Mouse (Mus musculus) kidney, postnatal 0 days (tissue): Measurements from ENCODE around the gene Cuzd1. TPM values are rescaled to one million over a fixed set of nuclear protein-coding genes. Genes with fewer than 3 reads are reported as not detected.

ENCODE experiments used
- ATAC-seq: fragments of 200-750 bp; cut with Nextera tagmentation; replicated peaks from 2 replicates; pipeline ENCODE4 v1.8.0; 2017; ENCODE audit warnings: low read depth, moderate number of reproducible peaks, moderate TSS enrichment, moderate library complexity; ENCODE audit not compliant: low FRiP score
- DNase-seq: peaks from one replicate; pipeline ENCODE4 v3.0.0-alpha.2; 2016; ENCODE audit warnings: low spot score
- H3K27ac ChIP-seq: fragments of 300-500 bp; sonication (generic); 2 replicates; pipeline ENCODE4 v1.5.1; 2014; ENCODE audit warnings: mild to moderate bottlenecking
- H3K27me3 ChIP-seq: fragments of 300-500 bp; sonication (generic); 2 replicates; pipeline ENCODE4 v1.6.1; 2014; ENCODE audit warnings: low read length, mixed read lengths; ENCODE audit not compliant: insufficient read depth
- H3K36me3 ChIP-seq: fragments of 300-500 bp; sonication (generic); 2 replicates; pipeline ENCODE4 v1.6.1; 2014; ENCODE audit warnings: low read length, mixed read lengths; ENCODE audit not compliant: insufficient read depth
- H3K4me1 ChIP-seq: fragments of 300-500 bp; sonication (generic); replicated peaks from 2 replicates; pipeline ENCODE4 v1.6.1; 2014; ENCODE audit warnings: antibody characterized with exemption, low read length, mixed read lengths; ENCODE audit not compliant: insufficient read depth
- H3K4me2 ChIP-seq: fragments of 300-500 bp; sonication (generic); 2 replicates; pipeline ENCODE4 v1.6.1; 2014; ENCODE audit warnings: mild to moderate bottlenecking, low read length, moderate library complexity, mixed read lengths
- H3K4me3 ChIP-seq: fragments of 300-500 bp; sonication (generic); replicated peaks from 2 replicates; pipeline ENCODE4 v1.5.1; 2014; ENCODE audit warnings: low read depth, low read length
- H3K9ac ChIP-seq: fragments of 300-500 bp; sonication (generic); 2 replicates; pipeline ENCODE4 v1.6.1; 2014; ENCODE audit warnings: low read depth, low read length
- H3K9me3 ChIP-seq: fragments of 300-500 bp; sonication (generic); replicated peaks from 2 replicates; pipeline ENCODE4 v1.6.1; 2016; ENCODE audit warnings: low read length, inconsistent platforms, mixed read lengths
- CTCF ChIP-seq: IDR thresholded peaks from 2 replicates; pipeline ENCODE4 v1.5.1; 2016; ENCODE audit warnings: antibody characterized with exemption, low read depth, mild to moderate bottlenecking, moderate library complexity
- WGBS: fragments of 180-500 bp; shearing (Covaris S2); extraction: QIAGEN DNeasy Blood & Tissue Kit; methylation state at CpG from one replicate; pipeline ENCODE4 v1.1.7; 2014; 5-methylcytosine and 5-hydroxymethylcytosine counted together
- polyA plus RNA-seq: library from polyadenylated mRNA; unstranded; fragments of >200 nt; fragmentation: Nextera tagmentation; extraction: Ambion mirVana; gene quantifications from 2 replicates; pipeline ENCODE4 v1.2.1, GENCODE M21; 2015

Gene Cuzd1
- polyA plus RNA-seq, 1 experiment from 2014 or later: not detected

DNA sequence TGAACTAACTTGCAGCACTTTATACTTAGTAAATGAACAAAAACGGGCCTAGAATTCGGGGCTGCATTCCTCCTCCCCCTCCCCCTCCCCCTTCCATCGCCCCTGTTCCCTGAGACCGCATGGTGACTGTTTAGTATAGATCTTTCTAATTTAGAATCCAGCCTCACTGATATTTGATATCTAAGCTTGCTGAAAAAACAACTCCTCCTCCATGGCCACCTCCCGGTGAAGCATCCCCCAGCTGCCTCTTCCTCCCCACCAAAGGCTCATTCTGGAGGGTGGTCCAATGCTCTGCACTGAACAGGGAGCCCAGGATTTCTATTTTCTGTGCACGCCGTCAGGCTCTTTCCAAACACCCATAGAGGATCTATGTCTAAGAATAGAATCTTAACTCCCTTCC lies 3.8 kb downstream of the Cuzd1 start:
- Histone ChIP-seq H3K36me3 (no peaks in the 10 kb centered on the region), H3K27me3 (no peaks in the 10 kb centered on the region), H3K9ac (no peak overlapping the region), H3K4me1 (no peaks in the 10 kb centered on the region), H3K4me3 (no peak overlapping the region), H3K27ac (no peak overlapping the region), H3K9me3 (no peaks in the 10 kb centered on the region), H3K4me2 (no peak overlapping the region)
- WGBS: 34% methylated on average over 5 of the region's 7 CpGs
- DNase-seq: peak; percentile 55
- no peak for ATAC-seq
- TF ChIP-seq CTCF: no peak

DNA sequence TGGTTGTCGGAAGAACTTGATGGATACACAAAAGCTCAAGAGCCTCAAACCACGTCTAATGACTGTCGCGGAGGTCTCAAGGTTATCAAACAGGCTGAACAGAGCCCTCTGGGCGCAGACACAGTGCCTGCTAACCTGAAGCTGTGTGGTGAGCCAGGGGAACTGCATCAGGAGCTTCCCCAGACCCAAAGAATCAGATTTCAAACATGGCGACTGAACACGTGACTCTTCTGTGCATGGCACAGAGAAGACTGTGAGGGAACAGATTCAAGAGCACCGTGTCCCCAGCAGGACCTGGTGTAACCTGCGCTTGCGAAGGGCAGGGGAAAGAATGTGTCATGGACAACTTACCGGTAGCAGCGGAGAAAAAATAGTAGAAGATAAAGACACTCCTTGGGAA lies 4.5 kb downstream of the Cuzd1 start:
- Histone ChIP-seq H3K27me3 (no peaks in the 10 kb centered on the region), H3K4me3 (no peak overlapping the region), H3K36me3 (no peaks in the 10 kb centered on the region), H3K4me1 (no peaks in the 10 kb centered on the region), H3K9ac (no peak overlapping the region), H3K27ac (no peak overlapping the region), H3K9me3 (no peaks in the 10 kb centered on the region), H3K4me2 (no peak overlapping the region)
- 76% methylated on average over 12 of the region's 12 CpGs for WGBS
- no peak for TF ChIP-seq CTCF
- ATAC-seq (no peak), DNase-seq (no peak)

DNA sequence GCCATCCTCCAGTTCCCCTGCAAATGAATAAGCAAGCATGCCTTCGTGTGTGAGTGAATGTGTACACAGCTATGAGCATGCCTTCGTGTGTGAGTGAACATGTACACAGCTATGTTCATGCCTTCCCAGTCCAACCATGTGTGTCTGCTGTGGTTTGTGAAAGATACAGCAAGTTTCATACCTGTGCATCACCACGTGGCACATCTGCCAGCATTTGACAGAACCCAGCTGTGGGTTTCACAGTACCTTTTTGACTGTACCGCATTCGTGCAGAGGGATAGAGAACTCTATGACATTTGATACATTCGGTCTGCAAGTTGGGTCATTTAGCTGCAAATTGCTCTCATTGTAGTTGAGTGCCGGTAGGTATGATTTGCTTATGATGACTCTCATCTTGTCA lies 7.6 kb downstream of the Cuzd1 start:
- H3K9ac ChIP-seq: no peak overlapping the region
- H3K27ac ChIP-seq: no peak overlapping the region
- no peak for TF ChIP-seq CTCF
- DNase-seq (no peak), ATAC-seq (no peak)
- H3K27me3 ChIP-seq: no peaks in the 10 kb centered on the region
- H3K36me3 ChIP-seq: no peaks in the 10 kb centered on the region
- WGBS: 73% methylated on average over 7 of the region's 7 CpGs
- no peak overlapping the region for H3K4me3 ChIP-seq
- no peaks in the 10 kb centered on the region for H3K4me1 ChIP-seq
- H3K4me2 ChIP-seq: no peak overlapping the region
- no peaks in the 10 kb centered on the region for H3K9me3 ChIP-seq

DNA sequence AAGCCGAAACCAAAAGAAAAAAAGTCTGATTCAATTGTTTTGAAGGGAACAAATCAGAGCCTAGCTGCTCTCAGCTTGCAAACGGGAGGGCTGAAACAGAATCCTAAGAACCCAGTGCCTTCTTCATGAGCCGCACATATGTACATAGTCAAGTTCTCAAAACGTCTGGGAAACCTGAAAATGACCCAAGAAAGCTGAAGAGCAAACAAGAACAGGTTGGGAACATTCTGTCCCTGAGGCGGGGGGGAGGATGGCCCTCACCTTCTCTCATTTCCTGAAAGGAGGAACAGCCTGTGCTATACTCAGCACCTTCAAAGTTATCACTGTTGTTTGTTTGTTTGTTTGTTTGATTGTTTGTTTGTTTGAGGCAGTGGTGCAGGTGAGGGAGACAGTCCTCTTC lies 15.4 kb downstream of the Cuzd1 start:
- TF ChIP-seq CTCF: no peak
- Histone ChIP-seq H3K9ac (no peak overlapping the region), H3K27me3 (no peaks in the 10 kb centered on the region), H3K4me1 (no peaks in the 10 kb centered on the region), H3K27ac (no peak overlapping the region), H3K4me3 (no peak overlapping the region), H3K4me2 (no peak overlapping the region), H3K9me3 (no peaks in the 10 kb centered on the region), H3K36me3 (no peaks in the 10 kb centered on the region)
- ATAC-seq (no peak), DNase-seq (no peak)
- WGBS: 70% methylated on average over 5 of the region's 5 CpGs

DNA sequence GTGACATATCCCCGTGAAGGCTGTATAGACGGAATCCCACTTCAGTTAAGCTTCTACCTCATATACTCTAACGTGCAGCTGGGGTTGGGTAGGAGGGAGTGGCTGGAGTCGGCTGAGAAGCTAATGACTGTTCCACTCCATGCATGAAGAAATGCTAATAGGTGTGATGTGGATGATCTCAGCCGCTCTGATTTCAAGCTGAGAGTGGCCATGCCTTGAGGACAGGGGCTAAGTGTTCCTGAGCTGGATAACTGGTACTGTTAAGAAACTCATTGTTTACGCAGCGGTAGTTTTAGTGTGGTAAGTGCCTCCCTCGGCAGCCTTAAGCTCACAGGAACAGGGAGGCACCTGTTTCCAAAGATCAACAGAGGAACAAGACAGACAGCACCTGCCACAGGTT lies 18.8 kb downstream of the Cuzd1 start:
- Histone ChIP-seq H3K9ac (no peak overlapping the region), H3K4me1 (no peaks in the 10 kb centered on the region), H3K4me2 (no peak overlapping the region), H3K36me3 (no peaks in the 10 kb centered on the region), H3K4me3 (no peak overlapping the region), H3K9me3 (no peaks in the 10 kb centered on the region), H3K27me3 (no peaks in the 10 kb centered on the region), H3K27ac (no peak overlapping the region)
- no peak for TF ChIP-seq CTCF
- ATAC-seq (no peak), DNase-seq (no peak)
- WGBS: 57% methylated on average over 8 of the region's 8 CpGs

DNA sequence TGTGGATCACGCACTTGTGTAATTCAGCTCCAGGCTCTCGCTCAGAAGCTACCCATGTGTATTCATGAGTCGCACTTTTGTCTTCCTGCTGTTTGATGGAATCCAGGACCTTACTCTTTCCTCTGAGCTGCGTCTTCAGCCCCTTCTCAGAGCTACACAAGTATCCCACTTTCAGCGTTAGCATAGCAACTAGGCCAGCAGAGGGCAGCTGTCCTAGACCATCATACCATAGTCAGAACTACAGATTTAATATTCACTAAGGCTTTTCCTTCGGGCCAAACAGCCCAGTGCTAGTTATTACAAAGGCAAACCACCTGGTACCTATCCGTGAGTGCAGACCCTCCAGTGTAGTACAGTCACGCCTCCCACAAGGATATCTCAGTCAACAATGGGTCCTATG lies 24.9 kb downstream of the Cuzd1 start:
- ATAC-seq (no peak), DNase-seq (peak; percentile 7)
- H3K27me3 ChIP-seq: no peaks in the 10 kb centered on the region
- H3K27ac ChIP-seq: no peak overlapping the region
- TF ChIP-seq CTCF: peak; percentile 44; the same call in 1 of the 2 replicates
- H3K9ac ChIP-seq: no peak overlapping the region
- no peaks in the 10 kb centered on the region for H3K36me3 ChIP-seq
- no peaks in the 10 kb centered on the region for H3K4me1 ChIP-seq
- no peak overlapping the region for H3K4me2 ChIP-seq
- H3K9me3 ChIP-seq: no peaks in the 10 kb centered on the region
- WGBS: 77% methylated on average over 8 of the region's 8 CpGs
- H3K4me3 ChIP-seq: no peak overlapping the region

DNA sequence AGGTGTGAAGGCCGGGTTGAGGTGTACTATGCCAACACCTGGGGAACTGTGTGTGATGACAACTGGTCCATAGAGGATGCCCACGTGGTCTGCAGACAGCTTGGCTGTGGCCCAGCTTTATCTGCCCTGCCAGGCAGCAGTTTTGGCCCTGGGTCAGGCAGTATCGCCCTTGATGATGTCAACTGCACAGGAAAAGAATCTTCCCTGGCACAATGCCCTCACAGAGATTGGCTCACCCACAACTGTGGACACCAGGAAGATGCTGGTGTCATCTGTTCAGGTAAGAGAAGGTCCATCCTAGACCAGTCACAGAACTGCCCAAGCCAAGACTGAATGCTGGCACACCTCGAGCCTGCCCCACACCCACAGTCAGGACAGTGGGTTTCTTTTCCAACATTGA lies 56.2 kb downstream of the Cuzd1 start:
- DNase-seq (no peak), ATAC-seq (no peak)
- H3K36me3 ChIP-seq: no peaks in the 10 kb centered on the region
- no peak overlapping the region for H3K4me3 ChIP-seq
- 75% methylated on average over 4 of the region's 4 CpGs for WGBS
- no peaks in the 10 kb centered on the region for H3K27me3 ChIP-seq
- H3K4me2 ChIP-seq: no peak overlapping the region
- H3K9ac ChIP-seq: no peak overlapping the region
- no peak overlapping the region for H3K27ac ChIP-seq
- TF ChIP-seq CTCF: no peak
- H3K9me3 ChIP-seq: no peaks in the 10 kb centered on the region
- no peaks in the 10 kb centered on the region for H3K4me1 ChIP-seq
